Mouse (Mus musculus): ENCODE measurements at regions not wholly inside any gene's neighbourhood (a gene's known extent, or its start where the extent isn't known, plus 50 kb on each side); places are given as distances from the start of the nearest gene placed in this dataset.

GRCm38 (mm10) chr10:16537660-16538059 is 1185.4 kb upstream of the Cited2 start:
- Histone ChIP-seq H3K4me1 (ENCODE audit: control insufficient read depth, insufficient read depth, insufficient read length) (no peaks in the 10 kb centered on the region), H3K4me3 (ENCODE audit: extremely low read depth, insufficient read depth, insufficient read length) (no peak overlapping the region), H3K27me3 (ENCODE audit: control insufficient read depth, insufficient read depth, low read length) (no peaks in the 10 kb centered on the region), H3K36me3 (ENCODE audit: control insufficient read depth, insufficient read depth, low read length) (no peaks in the 10 kb centered on the region), H3K27ac (ENCODE audit: insufficient read depth, low read length) (no peak overlapping the region)
- WGBS, result 88% methylated on average over 3 of the region's 3 CpGs
- no peak for TF ChIP-seq CTCF (IDR thresholded peaks at IDR 0.05; ENCODE audit: extremely low read depth, insufficient read depth, insufficient read length, insufficient replicate concordance)
- TF ChIP-seq POLR2A (IDR thresholded peaks at IDR 0.05; ENCODE audit: low read depth, low read length), result no peak
- DNase-seq (ENCODE audit: low read depth in 1 of 2, low spot score in 2 of 2), result no peak

DNA sequence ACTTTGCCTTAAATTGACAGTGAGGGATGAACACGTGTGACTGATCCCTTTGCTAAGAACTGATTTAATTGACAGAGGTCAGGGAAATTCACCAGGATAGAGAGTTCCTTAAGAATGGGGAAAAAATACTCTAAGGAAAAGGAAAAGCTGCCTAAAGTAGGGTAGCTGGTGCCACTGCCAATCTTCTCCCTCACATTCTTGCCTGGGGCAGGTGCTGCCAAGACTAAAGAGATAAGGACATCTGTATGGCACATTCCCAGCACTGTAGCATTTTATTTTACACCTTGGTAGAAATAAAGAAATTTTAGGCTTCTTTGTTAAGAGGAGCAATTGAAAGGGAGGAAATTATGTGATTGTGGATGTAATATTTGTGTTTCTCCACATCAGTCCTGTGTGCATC is 1184.6 kb upstream of the Cited2 start:
- H3K36me3 ChIP-seq (ENCODE audit: control insufficient read depth, insufficient read depth, low read length), result no peaks in the 10 kb centered on the region
- H3K4me1 ChIP-seq (ENCODE audit: control insufficient read depth, insufficient read depth, insufficient read length), result no peaks in the 10 kb centered on the region
- H3K27ac ChIP-seq (ENCODE audit: insufficient read depth, low read length), result no peak overlapping the region
- DNase-seq (ENCODE audit: low read depth in 1 of 2, low spot score in 2 of 2), result no peak
- no peak for TF ChIP-seq CTCF (IDR thresholded peaks at IDR 0.05; ENCODE audit: extremely low read depth, insufficient read depth, insufficient read length, insufficient replicate concordance)
- TF ChIP-seq POLR2A (IDR thresholded peaks at IDR 0.05; ENCODE audit: low read depth, low read length), result no peak
- H3K4me3 ChIP-seq (ENCODE audit: extremely low read depth, insufficient read depth, insufficient read length), result no peak overlapping the region
- WGBS, result 73% methylated on average over 1 of the region's 1 CpGs
- no peaks in the 10 kb centered on the region for H3K27me3 ChIP-seq (ENCODE audit: control insufficient read depth, insufficient read depth, low read length)

DNA sequence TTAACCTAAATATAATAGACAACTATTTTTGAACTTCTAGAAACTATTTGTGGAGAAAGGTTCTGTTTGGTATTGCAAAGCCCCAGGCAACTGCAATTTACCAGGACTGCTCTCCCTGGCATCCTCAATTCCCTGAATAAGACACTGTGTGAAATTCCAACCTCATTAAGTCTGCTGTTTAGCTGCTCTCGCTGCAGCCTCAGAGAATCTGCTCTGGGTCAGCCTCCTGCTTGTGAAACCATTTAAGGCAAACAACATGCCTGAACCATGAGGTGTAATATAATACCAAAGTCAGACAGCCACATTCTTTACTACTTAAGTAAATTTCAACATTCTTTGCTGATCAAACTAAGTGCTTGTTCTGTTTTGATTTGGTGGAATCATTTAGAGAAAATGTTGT is 1177.6 kb upstream of the Cited2 start:
- DNase-seq (ENCODE audit: low read depth in 1 of 2, low spot score in 2 of 2), result no peak
- Histone ChIP-seq H3K36me3 (ENCODE audit: control insufficient read depth, insufficient read depth, low read length) (no peaks in the 10 kb centered on the region), H3K27ac (ENCODE audit: insufficient read depth, low read length) (no peak overlapping the region), H3K4me3 (ENCODE audit: extremely low read depth, insufficient read depth, insufficient read length) (no peak overlapping the region), H3K4me1 (ENCODE audit: control insufficient read depth, insufficient read depth, insufficient read length) (no peaks in the 10 kb centered on the region), H3K27me3 (ENCODE audit: control insufficient read depth, insufficient read depth, low read length) (no peaks in the 10 kb centered on the region)
- WGBS, result 96% methylated on average over 1 of the region's 1 CpGs
- TF ChIP-seq POLR2A (IDR thresholded peaks at IDR 0.05; ENCODE audit: low read depth, low read length) (no peak), CTCF (IDR thresholded peaks at IDR 0.05; ENCODE audit: extremely low read depth, insufficient read depth, insufficient read length, insufficient replicate concordance) (no peak)

- Histone ChIP-seq H3K36me3 (ENCODE audit: control insufficient read depth, insufficient read depth, low read length) (no peaks in the 10 kb centered on the region), H3K4me3 (ENCODE audit: extremely low read depth, insufficient read depth, insufficient read length) (no peak overlapping the region; the same call in 1 of the 2 replicates), H3K27me3 (ENCODE audit: control insufficient read depth, insufficient read depth, low read length) (no peaks in the 10 kb centered on the region), H3K4me1 (ENCODE audit: control insufficient read depth, insufficient read depth, insufficient read length) (no peaks in the 10 kb centered on the region), H3K27ac (ENCODE audit: insufficient read depth, low read length) (no peak overlapping the region)
- 75% methylated on average over 3 of the region's 3 CpGs for WGBS
- DNase-seq (ENCODE audit: low read depth in 1 of 2, low spot score in 2 of 2), result no peak
- no peak for TF ChIP-seq POLR2A (IDR thresholded peaks at IDR 0.05; ENCODE audit: low read depth, low read length)
- TF ChIP-seq CTCF (IDR thresholded peaks at IDR 0.05; ENCODE audit: extremely low read depth, insufficient read depth, insufficient read length, insufficient replicate concordance), result no peak
These were observed 1170.0 kb upstream of the Cited2 start for GRCm38 (mm10) chr10:16552861-16553635.

DNA sequence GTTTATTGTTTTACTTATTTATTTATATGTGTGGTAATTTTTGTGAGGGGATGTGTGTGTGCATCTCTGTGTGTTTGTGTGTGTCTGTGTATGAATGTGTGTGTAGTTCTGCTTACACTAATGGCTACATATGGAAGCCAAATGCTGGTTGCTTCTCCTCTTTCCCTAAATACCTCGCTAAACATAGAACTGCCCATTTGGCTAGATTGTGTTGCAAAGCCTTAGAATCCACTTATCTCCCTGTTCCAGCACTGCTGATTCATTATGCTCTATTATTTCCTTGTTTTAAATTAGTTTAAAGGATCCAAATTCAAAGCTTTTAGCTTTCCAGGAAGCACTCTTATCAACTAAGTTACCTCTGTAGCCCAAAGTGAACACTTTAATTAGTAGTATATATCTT is 1148.5 kb upstream of the Cited2 start:
- Histone ChIP-seq H3K36me3 (ENCODE audit: control insufficient read depth, insufficient read depth, low read length) (no peaks in the 10 kb centered on the region), H3K27me3 (ENCODE audit: control insufficient read depth, insufficient read depth, low read length) (no peaks in the 10 kb centered on the region), H3K27ac (ENCODE audit: insufficient read depth, low read length) (no peak overlapping the region), H3K4me3 (ENCODE audit: extremely low read depth, insufficient read depth, insufficient read length) (no peak overlapping the region), H3K4me1 (ENCODE audit: control insufficient read depth, insufficient read depth, insufficient read length) (no peaks in the 10 kb centered on the region)
- TF ChIP-seq CTCF (IDR thresholded peaks at IDR 0.05; ENCODE audit: extremely low read depth, insufficient read depth, insufficient read length, insufficient replicate concordance) (no peak), POLR2A (IDR thresholded peaks at IDR 0.05; ENCODE audit: low read depth, low read length) (no peak)
- no peak for DNase-seq (ENCODE audit: low read depth in 1 of 2, low spot score in 2 of 2)
- 79% methylated on average over 1 of the region's 1 CpGs for whole genome bisulfite sequencing

- Histone ChIP-seq H3K36me3 (ENCODE audit: control insufficient read depth, insufficient read depth, low read length) (no peaks in the 10 kb centered on the region), H3K4me1 (ENCODE audit: control insufficient read depth, insufficient read depth, insufficient read length) (no peaks in the 10 kb centered on the region), H3K27me3 (ENCODE audit: control insufficient read depth, insufficient read depth, low read length) (no peaks in the 10 kb centered on the region), H3K4me3 (ENCODE audit: extremely low read depth, insufficient read depth, insufficient read length) (no peak overlapping the region), H3K27ac (ENCODE audit: insufficient read depth, low read length) (no peak overlapping the region)
- no peak for TF ChIP-seq POLR2A (IDR thresholded peaks at IDR 0.05; ENCODE audit: low read depth, low read length)
- no peak for TF ChIP-seq CTCF (IDR thresholded peaks at IDR 0.05; ENCODE audit: extremely low read depth, insufficient read depth, insufficient read length, insufficient replicate concordance)
- DNase-seq (ENCODE audit: low read depth in 1 of 2, low spot score in 2 of 2), result no peak
- 87% methylated on average over 4 of the region's 4 CpGs for WGBS
These were observed 1144.4 kb upstream of the Cited2 start for GRCm38 (mm10) chr10:16578554-16579078.

DNA sequence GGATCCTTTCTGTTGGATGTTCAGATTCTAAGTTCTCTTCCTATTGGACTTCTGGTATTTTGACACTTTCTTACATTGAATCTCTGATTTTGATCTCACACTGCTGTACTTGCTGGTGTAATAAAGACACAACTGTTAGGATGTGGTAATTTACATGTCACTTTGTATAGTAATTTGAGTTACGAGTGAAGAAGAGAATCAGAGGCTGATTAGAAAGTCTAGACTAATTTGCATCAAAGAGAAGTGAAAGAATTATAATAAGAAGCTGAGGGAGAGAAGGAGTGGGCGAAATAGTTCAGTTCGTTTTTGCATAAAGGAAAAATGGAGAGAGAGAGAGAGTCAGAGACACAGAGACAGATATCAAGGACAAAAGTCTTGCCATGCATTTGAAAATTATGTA is 1142.8 kb upstream of the Cited2 start:
- no peak for DNase-seq (ENCODE audit: low read depth in 1 of 2, low spot score in 2 of 2)
- no peak for TF ChIP-seq POLR2A (IDR thresholded peaks at IDR 0.05; ENCODE audit: low read depth, low read length)
- no peak for TF ChIP-seq CTCF (IDR thresholded peaks at IDR 0.05; ENCODE audit: extremely low read depth, insufficient read depth, insufficient read length, insufficient replicate concordance)
- Histone ChIP-seq H3K27me3 (ENCODE audit: control insufficient read depth, insufficient read depth, low read length) (no peaks in the 10 kb centered on the region), H3K36me3 (ENCODE audit: control insufficient read depth, insufficient read depth, low read length) (no peaks in the 10 kb centered on the region), H3K4me3 (ENCODE audit: extremely low read depth, insufficient read depth, insufficient read length) (no peak overlapping the region), H3K27ac (ENCODE audit: insufficient read depth, low read length) (no peak overlapping the region), H3K4me1 (ENCODE audit: control insufficient read depth, insufficient read depth, insufficient read length) (no peaks in the 10 kb centered on the region)
- WGBS, result 82% methylated on average over 3 of the region's 3 CpGs

All from spleen, adult 2 months (tissue).